In the genomic region with DNA sequence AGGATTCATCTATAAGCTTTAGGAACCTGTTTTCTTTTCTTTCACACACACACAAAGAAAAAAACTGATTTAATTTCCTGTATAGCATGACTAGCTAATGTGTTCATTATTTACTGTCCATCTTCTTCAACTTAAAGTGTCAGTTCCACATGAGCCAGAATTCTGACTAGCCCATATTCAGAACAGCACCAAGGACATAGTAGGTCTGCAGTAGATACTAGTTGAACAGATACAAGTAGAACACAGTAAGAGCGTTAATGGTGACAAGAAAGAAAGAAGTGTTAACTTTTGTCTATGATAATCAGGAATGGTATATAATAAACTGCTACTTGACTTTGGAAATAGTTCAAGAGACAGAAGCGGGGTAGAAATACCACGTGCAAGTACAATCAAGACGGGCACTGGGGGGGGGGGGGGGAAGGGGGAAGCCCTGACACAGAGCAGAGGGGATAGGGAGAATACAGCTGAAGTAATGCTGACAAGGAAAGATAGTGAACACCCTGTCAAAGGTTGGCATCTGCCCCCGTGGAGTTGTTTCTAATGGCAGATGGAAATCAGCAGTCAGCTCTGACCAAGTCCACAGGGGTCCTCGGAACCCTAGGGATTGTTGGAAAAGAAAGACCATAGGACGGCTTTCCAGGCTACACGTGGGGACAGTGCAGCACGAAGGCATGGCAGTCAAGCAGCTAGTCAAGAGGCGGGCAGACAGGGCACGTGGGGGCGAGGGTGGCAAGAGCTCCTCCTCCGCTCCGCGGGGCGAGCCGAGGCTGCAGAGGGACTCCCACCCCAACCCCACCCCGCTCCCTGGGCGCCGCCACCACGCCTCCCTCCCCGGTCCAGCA, we compare ENCODE assay signal across 8 mouse cellular contexts. TPM values are rescaled to one million over a fixed set of nuclear protein-coding genes. Genes with fewer than 3 reads are reported as not detected.
A peak's percentile ranks its signal among the peaks of the same experiment; 100 is the strongest.
DNase-seq lines count a peak whose midpoint lies in the region; ATAC-seq and TF ChIP-seq lines count a peak whose summit lies in the region.

No protein-coding gene starts in this region.

- H3K9ac ChIP-seq in limb, embryonic 12.5 days (replicated peaks): peak overlapping the region; percentile 69

- H3K27me3 ChIP-seq in limb, embryonic 12.5 days: no peaks in the 10 kb centered on the region

- peak; percentile 84 for ATAC-seq in limb, embryonic 12.5 days (ENCODE audit: insufficient number of reproducible peaks, insufficient read depth, low FRiP score, low TSS enrichment, low read depth)
- peak; percentile 60 for ATAC-seq in neutrophil, adult 5-6 weeks (ENCODE audit: extremely low read depth, insufficient number of reproducible peaks, low FRiP score, poor library complexity, severe bottlenecking)

- TF ChIP-seq POLR2A in lung, adult 2 months (IDR thresholded peaks at IDR 0.05; ENCODE audit: borderline replicate concordance, extremely low read depth, low read depth, low read length): no peak
- TF ChIP-seq POLR2A in embryonic fibroblast, embryonic 13.5 days (IDR thresholded peaks at IDR 0.05; ENCODE audit: low read depth, low read length): no peak

- H3K27ac ChIP-seq in embryonic fibroblast, embryonic 13.5 days (ENCODE audit: insufficient read depth, low read length): no peak overlapping the region
- H3K27ac ChIP-seq in limb, embryonic 12.5 days: no peak overlapping the region

- H3K4me2 ChIP-seq in limb, embryonic 12.5 days: peak overlapping the region; percentile 80

- 5% methylated on average over 21 of the region's 22 CpGs for WGBS in lung, adult 2 months
- 12% methylated on average over 22 of the region's 22 CpGs for WGBS in limb, embryonic 12.5 days

- no peaks in the 10 kb centered on the region for H3K36me3 ChIP-seq in limb, embryonic 12.5 days

- peak overlapping the region; percentile 70 for H3K4me3 ChIP-seq in lung, adult 2 months (replicated peaks; ENCODE audit: extremely low read depth, low read depth, low read length)
- peak overlapping the region; percentile 80 for H3K4me3 ChIP-seq in embryonic fibroblast, embryonic 13.5 days (ENCODE audit: insufficient read depth, low read length)
- peak overlapping the region; percentile 82 for H3K4me3 ChIP-seq in limb, embryonic 12.5 days (replicated peaks)

- no peak for DNase-seq in lung, adult 2 months
- no peak for DNase-seq in lung, postnatal 25 days (ENCODE audit: low spot score)
- no peak for DNase-seq in embryo, embryonic 10.5 days (ENCODE audit: low spot score)
- no peak for DNase-seq in thymus, postnatal 0 days (ENCODE audit: low spot score)
- no peak for DNase-seq in cerebellum, postnatal 36 days

- no peaks in the 10 kb centered on the region for H3K4me1 ChIP-seq in lung, adult 2 months (ENCODE audit: control insufficient read depth, insufficient read depth, low read length)
- no peaks in the 10 kb centered on the region; the same call in 1 of the 2 replicates for H3K4me1 ChIP-seq in embryonic fibroblast, embryonic 13.5 days (ENCODE audit: control insufficient read depth, insufficient read depth, low read length)
- peaks cover 9% of the 10 kb centered on the region; the same call in 1 of the 2 replicates for H3K4me1 ChIP-seq in limb, embryonic 12.5 days (replicated peaks)

- no peaks in the 10 kb centered on the region for H3K9me3 ChIP-seq in limb, embryonic 12.5 days

- TF ChIP-seq CTCF in lung, adult 2 months (IDR thresholded peaks at IDR 0.05; ENCODE audit: insufficient read depth, low read length): no peak
- TF ChIP-seq CTCF in embryonic fibroblast, embryonic 13.5 days (IDR thresholded peaks at IDR 0.05; ENCODE audit: borderline replicate concordance, insufficient read depth, low read length): no peak

RNA-seq across cellular contexts. Expression of gene Pus7l, which starts 0.6 kb away (rescaled TPM):
- polyA plus RNA-seq in lung, adult 2 months (2012; rRNA removed): 1.7 and 2.2 TPM in 2 replicates
- polyA plus RNA-seq in embryonic fibroblast, embryonic 13.5 days (2011; ENCODE audit: insufficient read length, low read depth, missing spikeins): 5.0 and 6.6 TPM in 2 replicates
- polyA plus RNA-seq in limb, embryonic 12.5 days (2016; fragmentation: Nextera tagmentation; extraction: Ambion mirVana): 8.9 and 9.5 TPM in 2 replicates
- 4.5 and 6.4 TPM in 2 replicates for total RNA-seq in neutrophil, adult 5-6 weeks (2017)
- 9.6 and 10.4 TPM in 2 replicates for polyA plus RNA-seq in thymus, postnatal 0 days (2015; fragmentation: Nextera tagmentation; extraction: Ambion mirVana)

RNA-seq across cellular contexts. Expression of gene Irak4, which starts 0.7 kb away (rescaled TPM):
- polyA plus RNA-seq in lung, adult 2 months (2012; rRNA removed): 7.8 and 9.8 TPM in 2 replicates
- 8.8 and 9.2 TPM in 2 replicates for polyA plus RNA-seq in embryonic fibroblast, embryonic 13.5 days (2011; ENCODE audit: insufficient read length, low read depth, missing spikeins)
- polyA plus RNA-seq in limb, embryonic 12.5 days (2016; fragmentation: Nextera tagmentation; extraction: Ambion mirVana): 3.0 and 3.5 TPM in 2 replicates
- total RNA-seq in neutrophil, adult 5-6 weeks (2017): 60.6 and 67.9 TPM in 2 replicates
- 8.7 and 8.9 TPM in 2 replicates for polyA plus RNA-seq in thymus, postnatal 0 days (2015; fragmentation: Nextera tagmentation; extraction: Ambion mirVana)

RNA-seq across cellular contexts. Expression of gene Twf1, which starts 46.9 kb away (rescaled TPM):
- 20.7 and 30.9 TPM in 2 replicates for polyA plus RNA-seq in lung, adult 2 months (2012; rRNA removed)
- polyA plus RNA-seq in embryonic fibroblast, embryonic 13.5 days (2011; ENCODE audit: insufficient read length, low read depth, missing spikeins): 197 and 210 TPM in 2 replicates
- 55.3 and 58.3 TPM in 2 replicates for polyA plus RNA-seq in limb, embryonic 12.5 days (2016; fragmentation: Nextera tagmentation; extraction: Ambion mirVana)
- total RNA-seq in neutrophil, adult 5-6 weeks (2017): 32.4 and 36.1 TPM in 2 replicates
- polyA plus RNA-seq in thymus, postnatal 0 days (2015; fragmentation: Nextera tagmentation; extraction: Ambion mirVana): 54.7 and 61.6 TPM in 2 replicates
